Mouse (Mus musculus): ENCODE measurements around the gene Prkn. TPM values are rescaled to one million over a fixed set of nuclear protein-coding genes. Genes with fewer than 3 reads are reported as not detected.

Gene Prkn
- polyA plus RNA-seq, 1 experiment from 2014 or later, result 2.2 TPM

DNA sequence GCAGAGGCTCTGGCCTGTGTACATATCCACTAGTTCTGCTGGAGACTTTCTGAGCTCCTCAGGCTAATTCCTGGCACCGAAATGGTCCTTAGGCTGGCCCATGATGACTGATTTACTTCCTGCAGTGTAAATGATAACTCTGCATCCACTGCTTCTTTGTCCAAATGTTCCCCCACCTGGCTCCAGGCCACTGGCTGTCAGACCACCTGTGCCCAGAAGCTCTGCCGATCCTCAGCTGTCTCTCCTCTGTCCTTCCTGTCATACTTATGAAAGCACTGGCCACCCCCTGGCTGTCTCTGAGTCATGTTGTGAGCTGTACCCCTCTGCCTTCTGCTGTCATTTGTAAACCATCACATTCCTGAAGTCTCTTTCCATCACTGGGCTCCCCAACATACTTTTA is 592.4 kb downstream of the Prkn start:
- Histone ChIP-seq H3K4me3 (replicated peaks; ENCODE audit: low read length) (no peak overlapping the region), H3K4me2 (ENCODE audit: low read depth, low read length) (no peak overlapping the region), H3K27me3 (ENCODE audit: control insufficient read depth, insufficient read depth, low read length) (no peaks in the 10 kb centered on the region), H3K27ac (ENCODE audit: low read length) (no peak overlapping the region), H3K9ac (ENCODE audit: low read length) (no peak overlapping the region), H3K4me1 (ENCODE audit: control insufficient read depth, insufficient read depth, low read length) (no peaks in the 10 kb centered on the region), H3K9me3 (replicated peaks; ENCODE audit: control insufficient read depth, low read length) (no peaks in the 10 kb centered on the region), H3K36me3 (ENCODE audit: control insufficient read depth, insufficient read depth, low read length) (no peaks in the 10 kb centered on the region)
- ATAC-seq (ENCODE audit: insufficient read depth, low FRiP score), result no peak
- WGBS, result 93% methylated on average over 2 of the region's 2 CpGs

- Histone ChIP-seq H3K9me3 (replicated peaks; ENCODE audit: control insufficient read depth, low read length) (no peaks in the 10 kb centered on the region), H3K4me2 (ENCODE audit: low read depth, low read length) (no peak overlapping the region), H3K27ac (ENCODE audit: low read length) (no peak overlapping the region), H3K36me3 (ENCODE audit: control insufficient read depth, insufficient read depth, low read length) (no peaks in the 10 kb centered on the region), H3K27me3 (ENCODE audit: control insufficient read depth, insufficient read depth, low read length) (no peaks in the 10 kb centered on the region), H3K4me1 (ENCODE audit: control insufficient read depth, insufficient read depth, low read length) (no peaks in the 10 kb centered on the region), H3K9ac (ENCODE audit: low read length) (no peak overlapping the region), H3K4me3 (replicated peaks; ENCODE audit: low read length) (no peak overlapping the region)
- 80% methylated on average over 2 of the region's 2 CpGs for WGBS
- ATAC-seq (ENCODE audit: insufficient read depth, low FRiP score), result no peak
Observed at GRCm38 (mm10) chr17:11462721-11463120, 622.5 kb downstream of the Prkn start.

- no peak for ATAC-seq (ENCODE audit: insufficient read depth, low FRiP score)
- no peak overlapping the region for H3K4me2 ChIP-seq (ENCODE audit: low read depth, low read length)
- no peaks in the 10 kb centered on the region for H3K9me3 ChIP-seq (replicated peaks; ENCODE audit: control insufficient read depth, low read length)
- H3K27me3 ChIP-seq (ENCODE audit: control insufficient read depth, insufficient read depth, low read length), result no peaks in the 10 kb centered on the region
- no peaks in the 10 kb centered on the region for H3K36me3 ChIP-seq (ENCODE audit: control insufficient read depth, insufficient read depth, low read length)
- no peak overlapping the region for H3K4me3 ChIP-seq (replicated peaks; ENCODE audit: low read length)
- 80% methylated on average over 2 of the region's 2 CpGs for WGBS
- no peak overlapping the region for H3K9ac ChIP-seq (ENCODE audit: low read length)
- H3K4me1 ChIP-seq (ENCODE audit: control insufficient read depth, insufficient read depth, low read length), result no peaks in the 10 kb centered on the region
- no peak overlapping the region for H3K27ac ChIP-seq (ENCODE audit: low read length)
Observed at GRCm38 (mm10) chr17:11466095-11466494, 625.9 kb downstream of the Prkn start.

GRCm38 (mm10) chr17:11468624-11469023 is 628.4 kb downstream of the Prkn start:
- ATAC-seq (ENCODE audit: insufficient read depth, low FRiP score), result no peak
- Histone ChIP-seq H3K27me3 (ENCODE audit: control insufficient read depth, insufficient read depth, low read length) (no peaks in the 10 kb centered on the region), H3K9me3 (replicated peaks; ENCODE audit: control insufficient read depth, low read length) (no peaks in the 10 kb centered on the region), H3K4me3 (replicated peaks; ENCODE audit: low read length) (no peak overlapping the region), H3K9ac (ENCODE audit: low read length) (no peak overlapping the region), H3K4me2 (ENCODE audit: low read depth, low read length) (no peak overlapping the region), H3K27ac (ENCODE audit: low read length) (no peak overlapping the region), H3K4me1 (ENCODE audit: control insufficient read depth, insufficient read depth, low read length) (no peaks in the 10 kb centered on the region), H3K36me3 (ENCODE audit: control insufficient read depth, insufficient read depth, low read length) (no peaks in the 10 kb centered on the region)
- WGBS, result 85% methylated on average over 2 of the region's 2 CpGs

DNA sequence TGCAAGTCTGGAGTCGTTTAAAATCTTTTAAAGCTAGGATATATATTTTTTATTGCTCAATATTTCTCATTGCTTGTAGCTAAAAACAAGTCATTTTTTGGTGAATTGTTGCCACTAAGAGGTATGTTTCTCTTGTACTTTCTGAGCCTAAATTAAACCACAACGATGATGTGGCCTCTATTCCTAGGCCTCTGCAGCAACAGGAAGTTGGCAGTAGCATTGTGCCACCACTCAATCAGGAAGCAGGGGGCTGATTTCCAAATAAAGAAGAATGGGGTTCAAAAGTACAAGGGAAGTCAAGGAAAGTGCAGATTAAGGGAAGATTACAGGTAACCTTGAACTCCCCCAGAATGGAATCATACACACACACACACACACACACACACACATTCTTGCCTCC is 642.8 kb downstream of the Prkn start:
- Histone ChIP-seq H3K4me3 (replicated peaks; ENCODE audit: low read length) (no peak overlapping the region), H3K27me3 (ENCODE audit: control insufficient read depth, insufficient read depth, low read length) (no peaks in the 10 kb centered on the region), H3K9ac (ENCODE audit: low read length) (no peak overlapping the region), H3K36me3 (ENCODE audit: control insufficient read depth, insufficient read depth, low read length) (no peaks in the 10 kb centered on the region), H3K27ac (ENCODE audit: low read length) (no peak overlapping the region), H3K4me1 (ENCODE audit: control insufficient read depth, insufficient read depth, low read length) (no peaks in the 10 kb centered on the region), H3K4me2 (ENCODE audit: low read depth, low read length) (no peak overlapping the region), H3K9me3 (replicated peaks; ENCODE audit: control insufficient read depth, low read length) (no peaks in the 10 kb centered on the region)
- WGBS, result 65% methylated on average over 2 of the region's 2 CpGs
- no peak for ATAC-seq (ENCODE audit: insufficient read depth, low FRiP score)

- 80% methylated on average over 4 of the region's 4 CpGs for WGBS
- Histone ChIP-seq H3K36me3 (ENCODE audit: control insufficient read depth, insufficient read depth, low read length) (no peaks in the 10 kb centered on the region), H3K27ac (ENCODE audit: low read length) (no peak overlapping the region), H3K4me3 (replicated peaks; ENCODE audit: low read length) (no peak overlapping the region), H3K9ac (ENCODE audit: low read length) (no peak overlapping the region), H3K9me3 (replicated peaks; ENCODE audit: control insufficient read depth, low read length) (no peaks in the 10 kb centered on the region), H3K27me3 (ENCODE audit: control insufficient read depth, insufficient read depth, low read length) (no peaks in the 10 kb centered on the region), H3K4me1 (ENCODE audit: control insufficient read depth, insufficient read depth, low read length) (no peaks in the 10 kb centered on the region), H3K4me2 (ENCODE audit: low read depth, low read length) (no peak overlapping the region)
- no peak for ATAC-seq (ENCODE audit: insufficient read depth, low FRiP score)
Observed at GRCm38 (mm10) chr17:11490051-11490450, 649.9 kb downstream of the Prkn start.

DNA sequence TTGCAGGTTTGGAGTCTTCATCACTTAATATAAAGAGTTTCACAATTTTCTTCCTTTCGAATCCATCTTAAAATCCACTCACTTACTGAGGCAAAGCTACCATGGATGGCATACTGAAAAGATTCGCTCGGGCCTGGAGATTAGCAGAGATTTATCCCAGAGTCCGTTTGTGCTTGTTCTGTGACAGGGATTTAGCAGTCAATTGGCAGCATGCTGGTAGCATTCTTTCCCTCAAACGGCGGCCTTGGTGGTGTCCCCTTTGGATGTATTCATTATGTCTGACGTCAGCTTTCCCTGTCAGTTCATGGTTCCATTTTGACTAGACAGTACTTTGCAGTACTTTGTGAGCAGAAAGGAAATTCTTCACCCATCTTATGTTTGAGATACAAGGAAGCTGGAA is 662.4 kb downstream of the Prkn start:
- Histone ChIP-seq H3K36me3 (ENCODE audit: control insufficient read depth, insufficient read depth, low read length) (no peaks in the 10 kb centered on the region), H3K9me3 (replicated peaks; ENCODE audit: control insufficient read depth, low read length) (no peaks in the 10 kb centered on the region), H3K4me3 (replicated peaks; ENCODE audit: low read length) (no peak overlapping the region), H3K27me3 (ENCODE audit: control insufficient read depth, insufficient read depth, low read length) (no peaks in the 10 kb centered on the region), H3K27ac (ENCODE audit: low read length) (no peak overlapping the region), H3K9ac (ENCODE audit: low read length) (no peak overlapping the region), H3K4me1 (ENCODE audit: control insufficient read depth, insufficient read depth, low read length) (no peaks in the 10 kb centered on the region), H3K4me2 (ENCODE audit: low read depth, low read length) (no peak overlapping the region)
- WGBS, result 79% methylated on average over 7 of the region's 7 CpGs
- ATAC-seq (ENCODE audit: insufficient read depth, low FRiP score), result no peak

DNA sequence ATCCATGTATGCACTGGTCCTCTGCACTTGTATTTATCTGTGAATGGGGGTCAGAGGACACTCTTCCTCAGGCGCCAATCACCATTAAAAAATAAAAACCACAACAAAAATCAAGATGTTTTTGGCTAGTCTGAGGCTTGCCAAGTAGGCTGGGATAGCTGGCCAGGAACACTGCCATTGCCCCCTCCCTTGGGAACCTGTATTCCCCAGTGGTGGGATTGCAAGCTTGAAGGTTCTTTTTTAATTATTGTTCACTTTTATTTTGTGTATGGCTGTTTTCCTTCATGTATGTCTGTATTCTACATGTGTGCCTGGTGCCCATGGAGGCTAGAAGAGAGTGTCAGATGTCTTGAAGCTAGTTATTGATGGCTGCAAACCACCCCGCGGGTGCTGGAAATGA is 664.3 kb downstream of the Prkn start:
- no peak overlapping the region for H3K4me2 ChIP-seq (ENCODE audit: low read depth, low read length)
- H3K9me3 ChIP-seq (replicated peaks; ENCODE audit: control insufficient read depth, low read length), result no peaks in the 10 kb centered on the region
- no peaks in the 10 kb centered on the region for H3K4me1 ChIP-seq (ENCODE audit: control insufficient read depth, insufficient read depth, low read length)
- H3K36me3 ChIP-seq (ENCODE audit: control insufficient read depth, insufficient read depth, low read length), result no peaks in the 10 kb centered on the region
- no peak for ATAC-seq (ENCODE audit: insufficient read depth, low FRiP score)
- no peaks in the 10 kb centered on the region for H3K27me3 ChIP-seq (ENCODE audit: control insufficient read depth, insufficient read depth, low read length)
- H3K27ac ChIP-seq (ENCODE audit: low read length), result no peak overlapping the region
- H3K4me3 ChIP-seq (replicated peaks; ENCODE audit: low read length), result no peak overlapping the region
- no peak overlapping the region for H3K9ac ChIP-seq (ENCODE audit: low read length)
- 91% methylated on average over 3 of the region's 3 CpGs for WGBS

DNA sequence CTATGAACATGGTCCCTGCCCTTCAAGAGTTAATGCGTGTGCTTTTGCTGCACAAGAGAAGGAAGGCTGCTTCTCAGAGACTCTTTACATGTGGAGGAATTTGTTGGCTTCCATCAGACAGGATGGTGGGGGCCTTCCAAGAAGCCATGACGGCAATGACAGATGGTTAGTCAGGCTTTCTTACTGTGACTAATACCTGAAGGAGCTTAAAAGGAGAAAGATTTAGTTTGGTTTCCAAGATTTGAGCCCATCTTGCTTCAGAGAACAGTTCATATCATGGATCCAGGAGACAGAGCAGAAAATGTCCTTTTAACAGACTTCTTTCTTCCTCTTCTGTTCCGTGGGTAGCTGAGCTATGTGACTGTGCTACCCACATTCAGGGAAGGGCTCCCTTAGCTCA is 666.9 kb downstream of the Prkn start:
- Histone ChIP-seq H3K9me3 (replicated peaks; ENCODE audit: control insufficient read depth, low read length) (no peaks in the 10 kb centered on the region), H3K27ac (ENCODE audit: low read length) (no peak overlapping the region), H3K27me3 (ENCODE audit: control insufficient read depth, insufficient read depth, low read length) (no peaks in the 10 kb centered on the region), H3K4me2 (ENCODE audit: low read depth, low read length) (no peak overlapping the region), H3K4me1 (ENCODE audit: control insufficient read depth, insufficient read depth, low read length) (no peaks in the 10 kb centered on the region), H3K9ac (ENCODE audit: low read length) (no peak overlapping the region), H3K36me3 (ENCODE audit: control insufficient read depth, insufficient read depth, low read length) (no peaks in the 10 kb centered on the region), H3K4me3 (replicated peaks; ENCODE audit: low read length) (no peak overlapping the region)
- ATAC-seq (ENCODE audit: insufficient read depth, low FRiP score), result no peak
- 90% methylated on average over 3 of the region's 3 CpGs for WGBS

GRCm38 (mm10) chr17:11510081-11510480 is 669.9 kb downstream of the Prkn start:
- Histone ChIP-seq H3K9ac (ENCODE audit: low read length) (no peak overlapping the region), H3K36me3 (ENCODE audit: control insufficient read depth, insufficient read depth, low read length) (no peaks in the 10 kb centered on the region), H3K4me1 (ENCODE audit: control insufficient read depth, insufficient read depth, low read length) (no peaks in the 10 kb centered on the region), H3K4me2 (ENCODE audit: low read depth, low read length) (no peak overlapping the region), H3K4me3 (replicated peaks; ENCODE audit: low read length) (no peak overlapping the region), H3K27ac (ENCODE audit: low read length) (no peak overlapping the region), H3K9me3 (replicated peaks; ENCODE audit: control insufficient read depth, low read length) (no peaks in the 10 kb centered on the region), H3K27me3 (ENCODE audit: control insufficient read depth, insufficient read depth, low read length) (no peaks in the 10 kb centered on the region)
- 62% methylated on average over 7 of the region's 7 CpGs for WGBS
- no peak for ATAC-seq (ENCODE audit: insufficient read depth, low FRiP score)

Measured in stomach, embryonic 16.5 days (tissue).